Mouse (Mus musculus) inflammation-experienced regulatory T-cells, adult 6 months (primary cell): ENCODE data around the gene Tmco2. TPM values are rescaled to one million over a fixed set of nuclear protein-coding genes. Genes with fewer than 3 reads are reported as not detected.
"Not testable (repeated sequence)": the region's sequence is repeated elsewhere in the genome, so short reads cannot be mapped to it uniquely, and the experiment has no call there.

Source experiments
- ATAC-seq: one replicate; pipeline ENCODE4 v1.8.0; 2017
- polyA plus RNA-seq, 3 experiments: library from polyadenylated mRNA; unstranded; fragments of 100-300 nt; shearing (Covaris generic); gene quantifications; one replicate each; pipeline ENCODE4 v1.2.1; 2017

Gene Tmco2
- not detected for polyA plus RNA-seq

DNA sequence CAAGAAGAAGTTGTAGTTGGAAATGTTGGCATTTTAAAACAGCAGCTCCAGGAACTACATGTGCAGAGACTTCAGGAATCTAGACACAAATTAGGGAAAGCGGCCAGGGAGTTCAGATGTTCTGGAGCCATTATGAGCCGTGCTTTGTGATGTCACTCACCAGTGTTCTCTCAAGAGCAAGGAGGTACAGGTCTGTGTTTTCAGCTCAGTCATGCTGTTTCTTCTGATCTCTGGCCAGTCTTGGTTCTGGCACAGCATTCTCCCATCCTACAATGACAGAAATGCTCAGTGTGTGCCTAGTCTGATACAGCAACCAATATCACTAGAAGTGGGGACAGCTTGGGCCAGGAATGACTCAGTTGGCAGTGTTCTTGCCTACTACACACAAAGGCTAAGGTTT is at the start of gene Tmco2:
Gene Tmco2 (minus strand): TSS at position 101 of the 400 bp plus-strand sequence.
- no peak for ATAC-seq

DNA sequence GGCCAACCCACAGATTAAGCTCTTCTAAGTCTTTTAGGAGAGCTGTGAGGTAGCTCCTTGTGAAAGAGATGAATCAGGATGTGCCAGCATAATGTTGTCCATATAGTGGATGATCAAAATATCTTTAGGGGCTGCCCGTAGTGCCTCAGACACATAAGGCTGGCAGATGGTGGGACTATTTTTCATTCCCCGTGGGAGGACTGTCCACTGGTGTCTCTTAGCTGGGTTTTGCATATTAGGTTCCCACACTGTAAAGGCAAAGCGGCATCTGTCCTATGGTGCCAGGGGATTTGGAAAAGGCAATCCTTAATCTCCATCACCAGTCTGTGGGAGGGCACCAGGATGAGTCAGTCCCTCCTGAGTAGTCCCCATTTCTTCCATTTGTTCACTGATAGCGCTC is 5.7 kb downstream of the Tmco2 start:
- no peak for ATAC-seq

DNA sequence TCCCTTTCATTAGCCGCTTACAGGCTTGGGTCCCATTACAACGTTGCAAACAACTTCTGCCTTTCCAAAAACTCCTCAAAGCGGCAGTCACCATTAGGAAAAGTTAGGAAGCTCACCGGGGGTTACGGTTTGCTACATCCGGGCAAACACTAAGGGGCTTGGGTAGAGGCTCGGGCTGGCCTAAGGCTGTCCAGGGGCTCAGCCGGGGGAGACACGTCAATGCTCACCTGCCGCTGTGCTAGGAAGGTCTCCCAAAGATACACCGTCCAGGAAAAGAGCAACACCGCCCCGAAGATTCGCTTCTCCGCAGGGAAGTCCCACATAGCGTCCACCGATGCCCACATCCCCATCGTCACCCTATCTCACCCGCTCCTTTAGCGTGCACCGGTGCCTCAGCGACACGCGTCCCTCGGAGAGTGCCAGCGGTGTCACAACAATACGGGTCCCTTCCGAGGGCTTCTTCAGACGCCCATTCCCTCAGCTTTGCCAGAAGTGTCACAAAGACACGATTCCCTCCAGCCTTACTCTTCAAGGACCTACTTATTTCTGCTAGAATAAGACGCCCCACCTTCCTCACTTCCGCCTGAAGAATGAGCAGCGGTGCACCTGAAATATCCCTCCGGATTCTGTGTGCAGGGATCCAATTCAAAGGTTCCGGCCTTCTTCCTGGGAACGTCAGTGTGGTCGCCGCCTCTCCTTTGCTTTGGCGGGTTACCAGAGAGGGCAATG is 11.2 kb downstream of the Tmco2 start, which contains the start of gene Zmpste24:
Gene Zmpste24 (minus strand): TSS at position 592 of the 729 bp plus-strand sequence.
- peak; percentile 83 for ATAC-seq

DNA sequence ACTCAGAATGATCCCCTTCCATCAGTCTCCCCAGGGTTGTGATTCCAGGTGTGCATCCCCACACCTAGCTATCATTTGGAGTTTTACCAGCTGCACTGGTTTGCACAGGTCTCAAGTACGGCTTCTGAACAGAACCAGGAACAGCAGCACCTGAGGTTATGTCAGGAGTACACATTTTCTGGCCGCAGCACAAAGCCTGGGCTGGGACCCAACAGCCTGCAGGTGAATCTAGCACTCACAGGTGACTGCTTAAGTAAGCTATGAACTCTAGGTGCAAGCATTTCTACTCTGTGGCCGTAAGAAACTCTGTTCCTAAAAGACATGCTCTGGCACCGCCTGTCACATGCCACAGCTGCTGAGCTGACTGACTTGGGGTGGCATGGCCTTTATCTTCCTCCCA is 18.8 kb downstream of the Tmco2 start:
- ATAC-seq, result no peak

DNA sequence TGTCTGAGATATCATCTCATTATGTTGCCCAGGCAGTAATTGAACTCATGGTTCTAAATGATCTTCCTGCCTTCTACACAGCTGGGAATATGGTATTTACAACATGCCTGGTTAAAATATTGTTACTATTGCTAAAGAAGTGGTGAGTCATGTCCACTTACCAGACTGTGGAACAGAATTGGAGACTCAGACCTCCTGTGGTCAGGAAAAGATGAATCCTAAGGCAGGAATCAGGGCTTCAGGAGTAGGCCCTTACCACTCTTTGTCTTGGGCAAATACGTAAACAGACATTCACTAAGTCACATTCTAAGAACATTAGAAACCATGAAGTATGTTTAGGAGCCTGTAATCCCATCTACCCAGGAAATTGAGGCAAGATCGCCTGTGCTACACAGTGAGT is 20.3 kb downstream of the Tmco2 start:
- ATAC-seq, result no peak

DNA sequence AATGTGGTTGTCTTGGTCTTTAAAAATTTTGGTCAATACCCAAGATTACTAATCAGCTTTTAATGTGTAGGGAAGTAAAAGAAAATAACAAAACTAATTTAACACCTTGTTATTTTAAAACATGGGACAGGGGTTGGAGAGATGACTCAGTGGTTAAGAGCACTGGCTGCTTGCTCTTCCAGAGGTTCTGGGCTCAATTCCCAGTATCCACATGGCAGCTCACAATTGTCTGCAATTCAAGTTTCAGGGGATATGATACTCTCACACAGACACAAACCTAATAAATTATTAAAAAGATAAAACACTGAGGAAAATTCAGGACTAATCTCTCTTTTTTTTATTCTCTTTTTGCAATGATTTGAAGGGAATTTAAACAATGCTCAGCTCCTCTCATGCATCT is 24.5 kb downstream of the Tmco2 start:
- ATAC-seq, result no peak

DNA sequence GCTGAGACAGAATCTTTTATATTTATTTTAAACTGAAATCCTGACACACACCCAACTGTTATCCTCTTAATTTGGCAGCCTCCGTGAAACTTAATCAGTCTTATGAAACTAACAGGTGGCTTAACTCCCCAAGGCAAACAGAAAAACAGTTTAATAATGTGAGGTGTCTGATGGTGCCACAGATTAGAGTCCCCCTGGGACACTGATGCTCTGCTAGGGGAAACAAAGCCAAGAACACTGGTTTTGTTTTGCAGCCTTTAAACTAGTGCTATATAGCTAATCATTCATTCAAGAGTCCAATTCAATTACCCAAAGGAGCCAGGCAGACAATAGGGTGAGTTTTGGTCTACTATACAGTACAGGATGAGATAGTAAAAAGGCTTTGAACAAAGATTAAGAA is 28.6 kb downstream of the Tmco2 start:
- ATAC-seq, result no peak

DNA sequence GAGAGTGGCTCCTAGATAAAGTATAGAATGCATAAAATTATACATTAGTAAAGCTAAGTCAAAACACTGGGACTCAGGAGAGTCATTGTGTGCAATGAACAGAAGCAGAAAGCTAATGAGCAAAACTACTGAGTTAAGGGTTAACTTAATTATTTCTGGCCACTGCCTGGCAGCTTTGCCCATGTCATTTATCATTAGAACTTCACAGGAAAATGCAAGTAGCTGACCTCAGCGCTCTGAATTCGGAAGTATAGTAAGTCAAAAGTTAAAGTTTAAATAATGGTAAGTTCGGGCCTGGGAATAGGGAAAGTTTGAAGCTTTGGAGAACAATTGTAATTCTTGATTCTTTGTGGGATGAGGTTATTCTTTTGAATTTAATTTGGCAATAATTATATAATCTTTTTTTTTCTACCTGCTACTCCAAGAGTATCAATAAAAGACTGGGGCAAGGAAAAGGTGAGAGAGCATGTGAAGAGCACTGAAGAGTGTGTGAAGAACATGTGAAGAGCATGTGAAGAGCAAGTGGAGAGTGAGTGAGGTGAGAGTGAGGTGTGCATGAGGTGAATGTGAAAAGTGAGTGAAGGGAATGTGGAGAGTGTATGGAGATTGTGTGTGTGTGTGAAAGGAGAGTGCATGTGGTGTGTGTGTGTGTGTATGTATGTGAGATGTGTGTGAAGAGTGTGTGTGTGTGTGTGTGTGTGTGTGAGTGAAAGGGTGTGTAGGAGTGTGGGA is 30.9 kb downstream of the Tmco2 start:
- ATAC-seq, result no peak

DNA sequence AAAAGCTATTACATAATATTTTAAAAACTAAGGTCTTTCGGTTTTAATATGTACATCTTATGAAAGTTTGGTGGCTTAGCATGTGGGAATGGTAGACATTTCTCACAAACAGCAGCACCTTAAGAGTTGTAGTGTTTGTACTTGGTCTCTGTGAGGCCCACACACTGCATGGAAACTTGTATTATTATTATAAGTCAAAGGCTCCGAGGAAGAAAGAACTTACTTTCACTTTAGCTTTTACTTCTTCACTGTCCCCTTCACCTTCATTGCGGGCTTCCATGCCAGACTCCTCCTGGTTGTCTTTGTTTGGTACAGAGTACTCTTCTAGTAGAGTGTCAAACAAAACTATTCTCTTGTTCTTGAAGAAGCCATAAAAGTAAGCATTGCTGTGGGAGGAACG is 34.8 kb downstream of the Tmco2 start:
- ATAC-seq, result peak; percentile 73

DNA sequence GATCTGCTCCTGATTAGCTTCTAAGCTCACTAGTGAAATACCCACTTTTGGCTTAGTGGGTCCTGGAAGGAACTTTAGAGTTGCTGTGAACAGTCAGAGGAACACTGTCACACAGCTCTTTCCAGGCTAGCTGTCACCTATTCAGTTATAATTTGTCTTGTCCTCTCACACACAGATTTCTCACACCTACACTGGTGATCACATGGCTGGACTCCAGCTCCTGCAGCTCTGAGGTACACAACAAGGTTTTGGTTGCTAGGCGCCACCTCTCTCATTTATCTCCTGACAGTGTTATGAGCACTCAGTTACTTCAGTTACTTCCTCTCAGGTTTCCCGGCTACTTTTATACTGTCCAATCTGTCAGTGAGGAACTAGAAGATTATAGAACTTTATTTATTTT is 43.7 kb downstream of the Tmco2 start:
- ATAC-seq, result no peak

DNA sequence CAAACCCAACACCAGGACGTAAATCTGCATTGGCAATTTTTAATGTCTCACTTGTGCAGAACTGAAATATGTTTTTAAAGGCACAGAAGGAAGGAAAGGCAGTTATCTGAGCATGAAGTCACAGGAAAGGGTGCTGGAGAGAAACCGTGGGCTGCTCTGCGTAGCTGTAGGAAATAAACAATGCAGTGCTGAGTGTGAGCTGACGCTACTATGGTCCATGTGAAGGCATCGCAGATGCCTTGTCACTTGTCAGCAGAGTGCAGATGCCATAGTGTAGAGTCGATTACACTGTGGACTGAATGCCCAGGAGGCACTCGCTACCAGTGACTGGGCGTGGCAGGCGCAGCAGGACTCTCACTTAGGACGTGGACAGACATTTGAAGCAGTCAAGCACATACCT is 49.8 kb downstream of the Tmco2 start:
- ATAC-seq, result not testable (repeated sequence)

DNA sequence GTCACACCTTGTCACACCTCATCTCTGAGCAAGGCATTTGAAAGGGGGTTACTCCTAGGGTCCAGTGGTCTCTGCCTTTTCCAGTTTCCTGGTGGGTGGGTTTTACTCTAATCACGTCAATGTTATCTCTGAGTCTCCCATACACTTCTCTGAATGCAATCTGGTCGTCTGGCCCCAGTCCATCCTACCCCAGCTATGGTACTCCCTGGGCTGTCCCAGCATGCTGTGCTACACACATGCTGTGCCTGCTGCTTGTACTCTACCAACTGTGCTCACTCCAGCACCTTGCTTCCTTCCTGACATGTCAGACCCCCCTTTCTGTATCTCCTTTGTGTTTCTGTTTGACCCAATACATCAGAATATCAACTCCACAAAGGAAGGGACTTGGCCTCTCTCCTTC is 52.0 kb downstream of the Tmco2 start:
- ATAC-seq, result no peak

DNA sequence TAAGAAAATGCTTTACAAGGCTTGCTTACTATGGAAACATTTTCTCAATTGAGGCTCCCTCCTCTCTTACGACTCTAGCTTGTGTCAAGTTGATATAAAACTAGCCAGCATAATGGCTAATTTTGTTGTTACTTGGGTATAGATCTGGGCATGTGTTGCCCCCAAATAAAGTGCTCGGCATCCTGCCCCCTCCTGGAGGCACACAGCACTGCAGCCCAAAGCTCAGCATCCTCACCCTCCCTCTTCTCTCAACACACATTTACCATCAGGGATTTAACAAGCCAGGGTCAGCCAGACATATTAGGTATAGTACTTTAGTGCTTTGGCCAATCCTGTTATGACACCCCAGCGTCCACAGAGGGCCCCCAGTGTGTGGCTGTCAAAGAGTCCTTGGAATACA is 52.7 kb downstream of the Tmco2 start:
- ATAC-seq, result no peak

Other genes with a start within 250 kb of the Tmco2 start
- gene Exo5, start 184.2 kb downstream of the Tmco2 start, polyA plus RNA-seq, result 10 to 100 TPM; 28.4 to 30.8 (median 30.0) TPM
- 1 to 10 TPM; 1.2 to 2.4 (median 1.8) TPM for gene Zfp69, start 157.5 kb downstream of the Tmco2 start, polyA plus RNA-seq
- 10 to 100 TPM; 39.3 to 42.2 (median 40.5) TPM for gene Smap2, start 92.0 kb downstream of the Tmco2 start, polyA plus RNA-seq
- not detected for gene Col9a2, start 69.8 kb downstream of the Tmco2 start, polyA plus RNA-seq
- 10 to 100 TPM; 38.9 to 60.1 (median 50.9) TPM for gene Zmpste24, start 11.0 kb downstream of the Tmco2 start, polyA plus RNA-seq
- 10 to 100 TPM; 14.1 to 21.5 (median 19.0) TPM for gene Rlf, start 105.9 kb upstream of the Tmco2 start, polyA plus RNA-seq
- not detected for gene Gm12888, start 215.7 kb upstream of the Tmco2 start, polyA plus RNA-seq